Mouse (Mus musculus) embryonic fibroblast, embryonic 13.5 days (primary cell): ENCODE results near the gene Cd27.

Experiments used
- CTCF ChIP-seq: IDR thresholded peaks from 2 replicates; pipeline ENCODE4 v1.5.1; 2011; ENCODE audit warnings: mild to moderate bottlenecking, control low read depth, low read length, moderate library complexity, borderline replicate concordance; ENCODE audit not compliant: insufficient read depth
- POLR2A ChIP-seq: IDR thresholded peaks from 2 replicates; pipeline ENCODE4 v1.6.1; 2011; ENCODE audit warnings: low read depth, mild to moderate bottlenecking, control low read depth, low read length, moderate library complexity

GRCm38 (mm10) chr6:125253863-125254715 lies 17.3 kb upstream of the Cd27 start:
- TF ChIP-seq POLR2A (no peak), CTCF (no peak)
